Comparison of ENCODE assay signal across 22 mouse cellular contexts in the genomic region with DNA sequence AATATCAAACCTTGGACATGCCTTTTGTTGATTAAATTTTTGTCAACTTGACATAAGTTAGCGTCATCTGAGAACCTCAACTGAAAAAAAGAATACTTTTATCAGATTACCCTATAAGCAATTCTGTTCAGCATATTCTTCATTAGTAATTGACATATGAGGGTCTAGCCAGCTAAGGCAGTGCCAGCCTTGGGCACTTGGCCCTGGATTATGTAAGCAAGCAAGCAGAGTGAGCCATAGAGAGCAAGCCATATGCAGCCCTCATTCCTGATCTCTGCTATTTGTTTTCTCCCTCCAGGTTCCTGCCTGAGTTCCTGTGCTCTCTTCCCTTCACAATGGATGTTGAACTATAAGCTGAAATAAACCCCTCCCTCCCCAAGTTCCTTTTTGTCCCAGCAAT.
DNase-seq lines count a peak whose midpoint lies in the region; ATAC-seq lines count a peak whose summit lies in the region.
"Had no signal": no experiment of that assay in that cellular context is flagged by ENCODE, and none has a peak within 500 bp of the region (broad histone marks: within the 10 kb centered on the region; RNA-seq: fewer than 3 reads in every experiment).

No protein-coding gene starts in this region.

- no peaks in the 10 kb centered on the region for H3K4me1 ChIP-seq in midbrain, embryonic 11.5 days (ENCODE audit: control insufficient read depth, insufficient read depth, low read length)
- H3K4me1 ChIP-seq in midbrain, embryonic 13.5 days (replicated peaks): 0 out of 2 replicates have a peak, but pooled peaks cover 1% of the 10 kb centered on the region

- peak; percentile 58 to 67 for DNase-seq in cerebellum, postnatal 10 days
- peak; percentile 30 to 57 for DNase-seq in cerebellum, postnatal 14 days
- no peak for DNase-seq in cerebellum, adult 18-20 months
- peak; percentile 56 for DNase-seq in midbrain, embryonic 11.5 days (ENCODE audit: low spot score, missing footprints)
- DNase-seq: adrenal gland, adult 2 months; adrenal gland, adult 8-10 months; adrenal gland, postnatal 10 days; adrenal gland, postnatal 14 days; adrenal gland, postnatal 25 days; adrenal gland, postnatal 36 days; B cell, adult 2 months; cerebellum, adult 11 months; cerebellum, adult 11-12 months; cerebellum, adult 2 months; cerebellum, adult 8-10 months had no signal

- H3K9ac ChIP-seq in midbrain, embryonic 11.5 days (ENCODE audit: low read length): no peak overlapping the region
- no peak overlapping the region for H3K9ac ChIP-seq in midbrain, embryonic 13.5 days (replicated peaks)

- no peak overlapping the region for H3K27ac ChIP-seq in midbrain, embryonic 11.5 days (ENCODE audit: low read depth, low read length)
- no peak overlapping the region for H3K27ac ChIP-seq in midbrain, embryonic 13.5 days

- H3K4me3 ChIP-seq in midbrain, embryonic 11.5 days (ENCODE audit: low read depth, low read length): no peak overlapping the region
- H3K4me3 ChIP-seq in midbrain, embryonic 13.5 days (replicated peaks): no peak overlapping the region

- H3K9me3 ChIP-seq in midbrain, embryonic 11.5 days (ENCODE audit: control insufficient read depth, low read length): no peaks in the 10 kb centered on the region
- H3K9me3 ChIP-seq in midbrain, embryonic 13.5 days: no peaks in the 10 kb centered on the region

- H3K4me2 ChIP-seq in midbrain, embryonic 11.5 days: no peak overlapping the region
- H3K4me2 ChIP-seq in midbrain, embryonic 13.5 days (replicated peaks): no peak overlapping the region

- 95% methylated on average over 1 of the region's 1 CpGs for WGBS in midbrain, embryonic 11.5 days
- 100% methylated on average over 1 of the region's 1 CpGs for WGBS in midbrain, embryonic 13.5 days

- no peak for ATAC-seq in cerebellum, adult (ENCODE audit: insufficient number of reproducible peaks, low FRiP score, low TSS enrichment)
- ATAC-seq in midbrain, embryonic 11.5 days (ENCODE audit: low FRiP score): no peak
- ATAC-seq in midbrain, embryonic 13.5 days: no peak
- ATAC-seq: activated CD4-positive, CD25-positive, alpha-beta regulatory T cell, adult 4 months; CD4-positive, CD25-positive, alpha-beta regulatory T cell, adult 4 months; Patski had no signal

- no peaks in the 10 kb centered on the region for H3K27me3 ChIP-seq in midbrain, embryonic 11.5 days (ENCODE audit: control insufficient read depth, insufficient read depth, low read length)
- H3K27me3 ChIP-seq in midbrain, embryonic 13.5 days: no peaks in the 10 kb centered on the region
- H3K27me3 ChIP-seq: CH12.LX, Patski had no signal

- no peaks in the 10 kb centered on the region for H3K36me3 ChIP-seq in midbrain, embryonic 11.5 days (ENCODE audit: control insufficient read depth, insufficient read depth, low read length)
- no peaks in the 10 kb centered on the region for H3K36me3 ChIP-seq in midbrain, embryonic 13.5 days
- H3K36me3 ChIP-seq: G1E had no signal

Comparison
In these comparisons a context has a peak if more than half of its experiments do, and no peak if none do; other contexts are left out.
1. DNase-seq: peak in cerebellum, postnatal 10 days (2 of 2), cerebellum, postnatal 14 days (2 of 2) and midbrain, embryonic 11.5 days (single experiment); none in cerebellum, adult 18-20 months (0 of 2).